Mouse (Mus musculus) layer of hippocampus, adult 2 months (tissue): Measurements from ENCODE around the gene Cuedc1. TPM values are rescaled to one million over a fixed set of nuclear protein-coding genes. Genes with fewer than 3 reads are reported as not detected.
A peak's percentile ranks its signal among the peaks of the same experiment; 100 is the strongest.

Experiments used
- DNase-seq, 2 experiments: peaks; one replicate each; pipeline ENCODE4 v3.0.0; 2022; ENCODE audit warnings: low spot score in 2 of 2
- H3K27ac ChIP-seq: fragments of 200-600 bp; 2 replicates; pipeline ENCODE4 v1.8.1; 2022
- H3K4me3 ChIP-seq: fragments of 200-600 bp; 2 replicates; pipeline ENCODE4 v1.8.1; 2022; ENCODE audit warnings: mild to moderate bottlenecking
- CTCF ChIP-seq: fragments of 200-600 bp; conservative IDR thresholded peaks from 2 replicates; pipeline ENCODE4 v1.8.1; 2022; ENCODE audit warnings: antibody characterized with exemption, mild to moderate bottlenecking, moderate library complexity
- total RNA-seq, 2 experiments: library from RNA; stranded (reverse); gene quantifications; 2 replicates each; pipeline ENCODE4 v1.2.3; 2021

Cuedc1 gene
- total RNA-seq, 2 experiments from 2014 or later: 31.1 to 35.3 TPM

GRCm38 (mm10) chr11:88113543-88114271, 15.8 kb downstream of the Cuedc1 start:
- Histone ChIP-seq H3K27ac (peak overlapping the region; percentile 65), H3K4me3 (no peak overlapping the region)
- no peak for DNase-seq
- TF ChIP-seq CTCF: no peak

DNA sequence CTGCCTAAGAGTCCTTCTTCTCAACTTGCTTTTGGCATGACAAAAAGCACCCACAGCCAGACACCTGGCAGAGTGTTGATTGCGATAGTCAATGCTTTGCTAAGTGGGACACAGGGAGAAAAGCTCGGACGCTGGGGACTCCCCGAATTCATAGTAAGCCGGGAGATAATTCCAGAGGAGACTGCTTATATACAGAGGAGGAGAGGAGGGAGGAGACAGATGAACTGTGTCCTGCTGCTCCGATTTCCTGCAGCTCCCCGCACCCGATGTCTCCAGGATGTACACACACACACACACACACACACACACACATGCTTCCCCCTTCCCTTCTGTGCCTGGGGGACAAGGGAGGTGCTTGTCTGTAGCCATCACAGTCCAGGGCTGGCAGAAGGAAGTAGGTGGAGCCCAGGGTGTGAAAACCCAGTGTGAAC, 17.0 kb downstream of the Cuedc1 start:
- Histone ChIP-seq H3K4me3 (no peak overlapping the region), H3K27ac (peak overlapping the region; percentile 65; the same call in 1 of the 2 replicates)
- TF ChIP-seq CTCF: no peak
- no peak for DNase-seq

- peak overlapping the region; percentile 95; the same call in 1 of the 2 replicates for H3K27ac ChIP-seq
- no peak for TF ChIP-seq CTCF
- no peak overlapping the region for H3K4me3 ChIP-seq
- DNase-seq: no peak
These were observed 18.7 kb downstream of the Cuedc1 start for GRCm38 (mm10) chr11:88116568-88116967.

- no peak for DNase-seq
- no peak overlapping the region for H3K4me3 ChIP-seq
These were observed 19.7 kb downstream of the Cuedc1 start for GRCm38 (mm10) chr11:88117356-88118090.

DNA sequence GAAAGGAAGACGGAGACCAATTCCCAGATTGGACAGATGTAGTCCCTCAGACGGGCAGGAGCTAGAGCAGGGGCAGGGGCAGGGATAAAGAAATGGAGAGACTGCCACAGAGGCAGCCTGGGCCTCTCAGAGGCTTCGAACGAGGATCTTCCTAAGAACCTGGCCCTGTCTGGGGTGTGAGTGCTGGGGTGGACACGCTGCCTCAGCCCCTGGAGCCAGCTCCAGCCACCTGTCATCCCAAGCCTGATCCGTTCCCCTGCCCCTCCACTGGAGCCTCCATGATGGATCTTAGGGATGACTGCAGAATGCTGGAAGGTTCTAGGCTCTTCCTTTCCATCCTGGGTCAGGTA, 20.2 kb downstream of the Cuedc1 start:
- TF ChIP-seq CTCF: no peak
- no peak for DNase-seq
- Histone ChIP-seq H3K27ac (peak overlapping the region; percentile 95), H3K4me3 (no peak overlapping the region)

More at GRCm38 (mm10) chr11:88117356-88118090, 19.7 kb downstream of the Cuedc1 start:
- peak overlapping the region; percentile 95 for H3K27ac ChIP-seq
- no peak for TF ChIP-seq CTCF

DNA sequence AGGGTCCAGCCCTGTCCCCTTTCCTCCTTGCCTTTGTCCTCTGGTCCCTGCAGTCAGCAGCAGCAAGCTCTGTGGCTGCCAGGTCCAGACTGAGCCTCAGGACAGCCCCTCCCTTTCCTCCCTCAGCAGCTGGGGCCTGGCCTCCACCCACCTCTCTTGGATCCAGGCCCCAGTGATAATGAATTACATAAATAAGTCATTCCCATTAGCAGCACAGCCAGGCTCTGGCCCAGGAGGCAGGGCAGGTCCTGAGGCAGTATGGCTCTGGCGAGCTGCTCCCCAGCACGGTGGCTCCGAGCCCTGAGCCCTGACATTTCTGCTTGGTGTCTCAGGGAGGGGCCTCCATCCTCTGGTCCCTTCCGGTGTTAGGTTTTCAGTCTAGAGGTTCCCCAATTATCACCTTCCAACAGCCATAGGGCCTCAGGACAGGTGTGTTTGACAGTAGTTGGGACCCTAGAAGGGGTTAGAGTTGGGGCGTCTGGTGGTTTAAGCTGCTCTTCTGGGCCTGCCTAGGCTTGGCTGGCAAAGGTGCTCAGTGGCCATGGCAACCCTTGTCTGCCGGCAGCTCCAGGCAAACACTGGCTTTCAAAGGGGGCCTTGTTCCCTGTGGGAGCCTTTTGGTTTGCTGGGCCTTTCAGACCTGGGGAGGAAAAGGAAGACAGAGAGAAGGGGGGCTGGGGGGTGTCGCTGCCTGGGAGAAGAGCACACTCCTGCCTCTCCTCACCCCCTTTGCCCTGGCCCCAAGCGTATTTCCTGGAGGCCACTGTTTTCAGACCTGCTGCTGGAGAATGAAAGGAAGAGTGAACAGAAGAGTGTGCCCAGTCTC, 21.2 kb downstream of the Cuedc1 start:
- Histone ChIP-seq H3K27ac (peak overlapping the region; percentile 95), H3K4me3 (no peak overlapping the region)
- no peak for TF ChIP-seq CTCF
- DNase-seq: peak; percentile 56 to 77

GRCm38 (mm10) chr11:88122545-88122944, 24.7 kb downstream of the Cuedc1 start:
- no peak for TF ChIP-seq CTCF
- Histone ChIP-seq H3K27ac (no peak overlapping the region), H3K4me3 (no peak overlapping the region)
- DNase-seq: no peak

DNA sequence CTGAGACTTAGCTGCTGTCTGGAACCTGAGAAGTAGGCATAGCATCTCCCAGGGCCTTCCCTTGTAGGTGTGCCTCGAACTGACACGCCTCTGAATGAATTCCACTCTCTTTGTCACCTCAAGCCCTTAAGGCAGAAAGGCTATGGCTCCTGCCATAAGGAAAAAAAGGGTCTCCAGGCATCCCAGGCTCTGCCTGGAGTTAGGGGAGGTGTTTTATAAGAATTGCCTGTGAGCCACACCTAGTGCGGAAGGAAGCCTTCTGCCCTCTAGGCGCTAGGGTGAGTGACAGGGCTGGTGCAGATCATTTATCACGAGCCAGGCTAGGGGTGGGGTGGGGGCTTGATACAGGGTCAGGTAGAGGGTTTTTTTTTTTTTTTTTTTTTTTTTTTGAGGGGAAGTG, 25.2 kb downstream of the Cuedc1 start:
- Histone ChIP-seq H3K4me3 (no peak overlapping the region), H3K27ac (no peak overlapping the region)
- no peak for DNase-seq
- no peak for TF ChIP-seq CTCF

- Histone ChIP-seq H3K4me3 (no peak overlapping the region), H3K27ac (no peak overlapping the region)
- no peak for TF ChIP-seq CTCF
- no peak for DNase-seq
These were observed 25.9 kb downstream of the Cuedc1 start for GRCm38 (mm10) chr11:88123731-88124130.

GRCm38 (mm10) chr11:88125483-88125882, 27.6 kb downstream of the Cuedc1 start:
- DNase-seq: no peak
- TF ChIP-seq CTCF: no peak
- no peak overlapping the region for H3K4me3 ChIP-seq
- H3K27ac ChIP-seq: peak overlapping the region; percentile 85; the same call in 1 of the 2 replicates

GRCm38 (mm10) chr11:88126306-88126793, 28.5 kb downstream of the Cuedc1 start:
- Histone ChIP-seq H3K4me3 (no peak overlapping the region), H3K27ac (peak overlapping the region; percentile 85)
- TF ChIP-seq CTCF: no peak
- DNase-seq: peak in 1 of 2 experiments; percentile 26

GRCm38 (mm10) chr11:88128461-88128860, 30.6 kb downstream of the Cuedc1 start:
- Histone ChIP-seq H3K4me3 (no peak overlapping the region), H3K27ac (no peak overlapping the region)
- no peak for TF ChIP-seq CTCF
- DNase-seq: no peak

GRCm38 (mm10) chr11:88129281-88129680, 31.4 kb downstream of the Cuedc1 start:
- DNase-seq: no peak
- H3K27ac ChIP-seq: peak overlapping the region; percentile 78
- H3K4me3 ChIP-seq: no peak overlapping the region
- TF ChIP-seq CTCF: no peak
